Mouse (Mus musculus): ENCODE measurements at regions not wholly inside any gene's neighbourhood (a gene's known extent, or its start where the extent isn't known, plus 50 kb on each side); places are given as distances from the start of the nearest gene placed in this dataset.

GRCm38 (mm10) chr2:117865119-117865518, 246.6 kb upstream of the Thbs1 start:
- no peak overlapping the region for H3K27ac ChIP-seq (ENCODE audit: insufficient read depth, low read length)
- no peaks in the 10 kb centered on the region for H3K4me1 ChIP-seq (ENCODE audit: control insufficient read depth, insufficient read depth, low read length)
- H3K4me3 ChIP-seq (ENCODE audit: insufficient read depth, low read length), result no peak overlapping the region
- no peak for TF ChIP-seq CTCF (IDR thresholded peaks at IDR 0.05; ENCODE audit: extremely low read depth, insufficient read depth, low read length)
- TF ChIP-seq POLR2A (IDR thresholded peaks at IDR 0.05; ENCODE audit: extremely low read depth, insufficient read depth, low read length), result no peak

- no peak overlapping the region for H3K4me3 ChIP-seq (ENCODE audit: insufficient read depth, low read length)
- H3K4me1 ChIP-seq (ENCODE audit: control insufficient read depth, insufficient read depth, low read length), result no peaks in the 10 kb centered on the region
- H3K27ac ChIP-seq (ENCODE audit: insufficient read depth, low read length), result no peak overlapping the region
- TF ChIP-seq POLR2A (IDR thresholded peaks at IDR 0.05; ENCODE audit: extremely low read depth, insufficient read depth, low read length) (no peak), CTCF (IDR thresholded peaks at IDR 0.05; ENCODE audit: extremely low read depth, insufficient read depth, low read length) (no peak)
Measured at GRCm38 (mm10) chr2:117866946-117867345, 244.7 kb upstream of the Thbs1 start.

- TF ChIP-seq CTCF (IDR thresholded peaks at IDR 0.05; ENCODE audit: extremely low read depth, insufficient read depth, low read length) (no peak), POLR2A (IDR thresholded peaks at IDR 0.05; ENCODE audit: extremely low read depth, insufficient read depth, low read length) (no peak)
- Histone ChIP-seq H3K4me3 (ENCODE audit: insufficient read depth, low read length) (no peak overlapping the region), H3K27ac (ENCODE audit: insufficient read depth, low read length) (no peak overlapping the region), H3K4me1 (ENCODE audit: control insufficient read depth, insufficient read depth, low read length) (no peaks in the 10 kb centered on the region)
Measured at GRCm38 (mm10) chr2:117867409-117867808, 244.3 kb upstream of the Thbs1 start.

- no peak for TF ChIP-seq POLR2A (IDR thresholded peaks at IDR 0.05; ENCODE audit: extremely low read depth, insufficient read depth, low read length)
- no peak for TF ChIP-seq CTCF (IDR thresholded peaks at IDR 0.05; ENCODE audit: extremely low read depth, insufficient read depth, low read length)
- Histone ChIP-seq H3K27ac (ENCODE audit: insufficient read depth, low read length) (no peak overlapping the region), H3K4me3 (ENCODE audit: insufficient read depth, low read length) (no peak overlapping the region), H3K4me1 (ENCODE audit: control insufficient read depth, insufficient read depth, low read length) (no peaks in the 10 kb centered on the region)
Measured at GRCm38 (mm10) chr2:117868857-117869256, 242.8 kb upstream of the Thbs1 start.

- no peak overlapping the region for H3K27ac ChIP-seq (ENCODE audit: insufficient read depth, low read length)
- H3K4me1 ChIP-seq (ENCODE audit: control insufficient read depth, insufficient read depth, low read length), result no peaks in the 10 kb centered on the region
- no peak for TF ChIP-seq CTCF (IDR thresholded peaks at IDR 0.05; ENCODE audit: extremely low read depth, insufficient read depth, low read length)
- TF ChIP-seq POLR2A (IDR thresholded peaks at IDR 0.05; ENCODE audit: extremely low read depth, insufficient read depth, low read length), result no peak
- H3K4me3 ChIP-seq (ENCODE audit: insufficient read depth, low read length), result no peak overlapping the region
Measured at GRCm38 (mm10) chr2:117871507-117872282, 240.0 kb upstream of the Thbs1 start.

- TF ChIP-seq CTCF (IDR thresholded peaks at IDR 0.05; ENCODE audit: extremely low read depth, insufficient read depth, low read length) (no peak), POLR2A (IDR thresholded peaks at IDR 0.05; ENCODE audit: extremely low read depth, insufficient read depth, low read length) (no peak)
- H3K4me1 ChIP-seq (ENCODE audit: control insufficient read depth, insufficient read depth, low read length), result no peaks in the 10 kb centered on the region
Measured at GRCm38 (mm10) chr2:117877816-117878215, 233.9 kb upstream of the Thbs1 start.

GRCm38 (mm10) chr2:117882136-117882535, 229.5 kb upstream of the Thbs1 start:
- TF ChIP-seq POLR2A (IDR thresholded peaks at IDR 0.05; ENCODE audit: extremely low read depth, insufficient read depth, low read length), result no peak
- TF ChIP-seq CTCF (IDR thresholded peaks at IDR 0.05; ENCODE audit: extremely low read depth, insufficient read depth, low read length), result no peak
- Histone ChIP-seq H3K4me1 (ENCODE audit: control insufficient read depth, insufficient read depth, low read length) (no peaks in the 10 kb centered on the region), H3K4me3 (ENCODE audit: insufficient read depth, low read length) (no peak overlapping the region), H3K27ac (ENCODE audit: insufficient read depth, low read length) (no peak overlapping the region)

More at GRCm38 (mm10) chr2:117877816-117878215, 233.9 kb upstream of the Thbs1 start:
- Histone ChIP-seq H3K4me3 (ENCODE audit: insufficient read depth, low read length) (no peak overlapping the region), H3K27ac (ENCODE audit: insufficient read depth, low read length) (no peak overlapping the region)

GRCm38 (mm10) chr2:117882890-117883289, 228.8 kb upstream of the Thbs1 start:
- TF ChIP-seq POLR2A (IDR thresholded peaks at IDR 0.05; ENCODE audit: extremely low read depth, insufficient read depth, low read length), result no peak
- TF ChIP-seq CTCF (IDR thresholded peaks at IDR 0.05; ENCODE audit: extremely low read depth, insufficient read depth, low read length), result no peak
- Histone ChIP-seq H3K27ac (ENCODE audit: insufficient read depth, low read length) (no peak overlapping the region), H3K4me3 (ENCODE audit: insufficient read depth, low read length) (no peak overlapping the region), H3K4me1 (ENCODE audit: control insufficient read depth, insufficient read depth, low read length) (no peaks in the 10 kb centered on the region)

GRCm38 (mm10) chr2:117886516-117886915, 225.2 kb upstream of the Thbs1 start:
- no peak for TF ChIP-seq POLR2A (IDR thresholded peaks at IDR 0.05; ENCODE audit: extremely low read depth, insufficient read depth, low read length)
- H3K27ac ChIP-seq (ENCODE audit: insufficient read depth, low read length), result no peak overlapping the region
- H3K4me3 ChIP-seq (ENCODE audit: insufficient read depth, low read length), result no peak overlapping the region
- no peaks in the 10 kb centered on the region for H3K4me1 ChIP-seq (ENCODE audit: control insufficient read depth, insufficient read depth, low read length)

GRCm38 (mm10) chr2:117901311-117901710, 210.4 kb upstream of the Thbs1 start:
- H3K4me3 ChIP-seq (ENCODE audit: insufficient read depth, low read length), result no peak overlapping the region
- H3K4me1 ChIP-seq (ENCODE audit: control insufficient read depth, insufficient read depth, low read length), result no peaks in the 10 kb centered on the region
- no peak for TF ChIP-seq CTCF (IDR thresholded peaks at IDR 0.05; ENCODE audit: extremely low read depth, insufficient read depth, low read length)
- no peak for TF ChIP-seq POLR2A (IDR thresholded peaks at IDR 0.05; ENCODE audit: extremely low read depth, insufficient read depth, low read length)
- H3K27ac ChIP-seq (ENCODE audit: insufficient read depth, low read length), result no peak overlapping the region
